Mouse (Mus musculus): Measurements from ENCODE around the gene Gga3. TPM values are rescaled to one million over a fixed set of nuclear protein-coding genes. Genes with fewer than 3 reads are reported as not detected.

The Gga3 gene
- polyA plus RNA-seq, 1 experiment from 2014 or later, result 36.5 TPM

DNA sequence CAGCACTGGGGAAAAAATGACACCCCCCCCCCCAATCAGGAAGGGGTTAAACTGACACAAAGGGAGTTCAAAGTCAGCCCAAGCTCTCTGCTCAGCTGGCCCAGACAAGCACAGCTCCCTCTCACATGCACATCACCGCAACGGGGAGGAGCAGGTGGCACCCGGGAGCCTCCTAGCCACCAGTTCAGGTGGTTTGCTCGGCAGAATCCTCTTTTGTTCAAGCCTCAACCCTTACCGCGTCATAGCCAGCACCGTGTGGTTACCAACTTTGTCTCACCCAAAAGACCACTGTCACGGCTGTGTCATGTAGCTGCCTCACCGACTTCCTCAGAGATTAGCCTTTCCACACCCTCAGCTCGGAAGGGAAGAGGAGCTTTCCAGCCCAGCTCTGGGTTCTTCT lies 39.4 kb upstream of the Gga3 start:
- Histone ChIP-seq H3K9me3 (ENCODE audit: control insufficient read depth, low read length) (no peaks in the 10 kb centered on the region), H3K4me2 (ENCODE audit: low read depth, low read length, severe bottlenecking) (no peak overlapping the region), H3K27me3 (ENCODE audit: control insufficient read depth, insufficient read depth, low read length) (no peaks in the 10 kb centered on the region), H3K4me3 (ENCODE audit: low read depth, low read length) (no peak overlapping the region), H3K27ac (ENCODE audit: low read depth, low read length) (no peak overlapping the region), H3K36me3 (ENCODE audit: control insufficient read depth, insufficient read depth, low read length) (no peaks in the 10 kb centered on the region; the same call in 1 of the 2 replicates), H3K4me1 (replicated peaks; ENCODE audit: control insufficient read depth, insufficient read depth, low read length) (no peaks in the 10 kb centered on the region), H3K9ac (ENCODE audit: low read length) (no peak overlapping the region)
- no peak for ATAC-seq (replicated peaks; ENCODE audit: low FRiP score)
- DNase-seq (ENCODE audit: low spot score), result no peak
- WGBS, result 80% methylated on average over 10 of the region's 10 CpGs

DNA sequence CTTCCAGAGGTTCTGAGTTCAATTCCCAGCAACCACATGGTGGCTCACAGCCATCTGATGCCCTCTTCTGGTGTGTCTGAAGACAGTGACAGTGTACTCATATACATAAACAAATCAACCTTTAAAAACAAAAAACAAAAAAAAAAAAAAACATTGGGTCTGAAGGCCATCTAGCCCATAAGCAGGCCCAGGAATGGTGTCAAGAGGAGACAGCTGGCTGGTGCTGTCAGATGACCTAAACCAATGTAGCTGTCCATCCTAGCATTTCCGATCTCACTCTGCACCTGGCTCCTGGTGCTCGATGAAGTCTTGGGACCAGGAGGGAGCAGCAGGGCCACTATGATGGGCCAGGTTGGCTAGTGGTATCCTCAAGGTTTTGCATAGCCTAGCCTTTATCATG lies 38.9 kb upstream of the Gga3 start:
- no peaks in the 10 kb centered on the region for H3K4me1 ChIP-seq (replicated peaks; ENCODE audit: control insufficient read depth, insufficient read depth, low read length)
- ATAC-seq (replicated peaks; ENCODE audit: low FRiP score) (no peak), DNase-seq (ENCODE audit: low spot score) (no peak)
- no peak overlapping the region for H3K4me2 ChIP-seq (ENCODE audit: low read depth, low read length, severe bottlenecking)
- H3K27ac ChIP-seq (ENCODE audit: low read depth, low read length), result no peak overlapping the region
- H3K27me3 ChIP-seq (ENCODE audit: control insufficient read depth, insufficient read depth, low read length), result no peaks in the 10 kb centered on the region
- H3K9me3 ChIP-seq (ENCODE audit: control insufficient read depth, low read length), result no peaks in the 10 kb centered on the region
- no peak overlapping the region for H3K9ac ChIP-seq (ENCODE audit: low read length)
- no peak overlapping the region for H3K4me3 ChIP-seq (ENCODE audit: low read depth, low read length)
- H3K36me3 ChIP-seq (ENCODE audit: control insufficient read depth, insufficient read depth, low read length), result no peaks in the 10 kb centered on the region; the same call in 1 of the 2 replicates
- WGBS, result 91% methylated on average over 2 of the region's 2 CpGs

GRCm38 (mm10) chr11:115641664-115642036 lies 37.8 kb upstream of the Gga3 start:
- WGBS, result 86% methylated on average over 4 of the region's 4 CpGs
- Histone ChIP-seq H3K4me2 (ENCODE audit: low read depth, low read length, severe bottlenecking) (no peak overlapping the region), H3K4me1 (replicated peaks; ENCODE audit: control insufficient read depth, insufficient read depth, low read length) (no peaks in the 10 kb centered on the region)

GRCm38 (mm10) chr11:115640978-115641663 lies 37.3 kb upstream of the Gga3 start:
- Histone ChIP-seq H3K27me3 (ENCODE audit: control insufficient read depth, insufficient read depth, low read length) (no peaks in the 10 kb centered on the region), H3K9me3 (ENCODE audit: control insufficient read depth, low read length) (no peaks in the 10 kb centered on the region), H3K27ac (ENCODE audit: low read depth, low read length) (no peak overlapping the region), H3K4me2 (ENCODE audit: low read depth, low read length, severe bottlenecking) (no peak overlapping the region), H3K4me3 (ENCODE audit: low read depth, low read length) (no peak overlapping the region), H3K9ac (ENCODE audit: low read length) (no peak overlapping the region), H3K36me3 (ENCODE audit: control insufficient read depth, insufficient read depth, low read length) (no peaks in the 10 kb centered on the region; the same call in 1 of the 2 replicates), H3K4me1 (replicated peaks; ENCODE audit: control insufficient read depth, insufficient read depth, low read length) (no peaks in the 10 kb centered on the region)
- no peak for ATAC-seq (replicated peaks; ENCODE audit: low FRiP score)
- WGBS, result 64% methylated on average over 14 of the region's 14 CpGs
- DNase-seq (ENCODE audit: low spot score), result no peak

More at GRCm38 (mm10) chr11:115641664-115642036, 37.8 kb upstream of the Gga3 start:
- DNase-seq (ENCODE audit: low spot score) (no peak), ATAC-seq (replicated peaks; ENCODE audit: low FRiP score) (no peak)
- no peak overlapping the region for H3K4me3 ChIP-seq (ENCODE audit: low read depth, low read length)
- H3K27me3 ChIP-seq (ENCODE audit: control insufficient read depth, insufficient read depth, low read length), result no peaks in the 10 kb centered on the region
- H3K9me3 ChIP-seq (ENCODE audit: control insufficient read depth, low read length), result no peaks in the 10 kb centered on the region
- no peaks in the 10 kb centered on the region; the same call in 1 of the 2 replicates for H3K36me3 ChIP-seq (ENCODE audit: control insufficient read depth, insufficient read depth, low read length)
- H3K9ac ChIP-seq (ENCODE audit: low read length), result no peak overlapping the region
- H3K27ac ChIP-seq (ENCODE audit: low read depth, low read length), result no peak overlapping the region

- H3K27ac ChIP-seq (ENCODE audit: low read depth, low read length), result no peak overlapping the region
- ATAC-seq (replicated peaks; ENCODE audit: low FRiP score) (no peak), DNase-seq (ENCODE audit: low spot score) (no peak)
- no peaks in the 10 kb centered on the region for H3K4me1 ChIP-seq (replicated peaks; ENCODE audit: control insufficient read depth, insufficient read depth, low read length)
- no peak overlapping the region for H3K4me3 ChIP-seq (ENCODE audit: low read depth, low read length)
- no peak overlapping the region for H3K9ac ChIP-seq (ENCODE audit: low read length)
- no peak overlapping the region for H3K4me2 ChIP-seq (ENCODE audit: low read depth, low read length, severe bottlenecking)
- H3K9me3 ChIP-seq (ENCODE audit: control insufficient read depth, low read length), result no peaks in the 10 kb centered on the region
- WGBS, result 88% methylated on average over 3 of the region's 4 CpGs
- H3K36me3 ChIP-seq (ENCODE audit: control insufficient read depth, insufficient read depth, low read length), result no peaks in the 10 kb centered on the region; the same call in 1 of the 2 replicates
- no peaks in the 10 kb centered on the region for H3K27me3 ChIP-seq (ENCODE audit: control insufficient read depth, insufficient read depth, low read length)
Measured at GRCm38 (mm10) chr11:115640311-115640828, 36.5 kb upstream of the Gga3 start.

GRCm38 (mm10) chr11:115639540-115639939 lies 35.7 kb upstream of the Gga3 start:
- Histone ChIP-seq H3K4me1 (replicated peaks; ENCODE audit: control insufficient read depth, insufficient read depth, low read length) (no peaks in the 10 kb centered on the region), H3K9ac (ENCODE audit: low read length) (no peak overlapping the region), H3K27ac (ENCODE audit: low read depth, low read length) (no peak overlapping the region), H3K4me2 (ENCODE audit: low read depth, low read length, severe bottlenecking) (no peak overlapping the region), H3K9me3 (ENCODE audit: control insufficient read depth, low read length) (no peaks in the 10 kb centered on the region), H3K27me3 (ENCODE audit: control insufficient read depth, insufficient read depth, low read length) (no peaks in the 10 kb centered on the region), H3K4me3 (ENCODE audit: low read depth, low read length) (no peak overlapping the region), H3K36me3 (ENCODE audit: control insufficient read depth, insufficient read depth, low read length) (no peaks in the 10 kb centered on the region; the same call in 1 of the 2 replicates)
- DNase-seq (ENCODE audit: low spot score) (no peak), ATAC-seq (replicated peaks; ENCODE audit: low FRiP score) (no peak)
- 95% methylated on average over 4 of the region's 4 CpGs for WGBS

DNA sequence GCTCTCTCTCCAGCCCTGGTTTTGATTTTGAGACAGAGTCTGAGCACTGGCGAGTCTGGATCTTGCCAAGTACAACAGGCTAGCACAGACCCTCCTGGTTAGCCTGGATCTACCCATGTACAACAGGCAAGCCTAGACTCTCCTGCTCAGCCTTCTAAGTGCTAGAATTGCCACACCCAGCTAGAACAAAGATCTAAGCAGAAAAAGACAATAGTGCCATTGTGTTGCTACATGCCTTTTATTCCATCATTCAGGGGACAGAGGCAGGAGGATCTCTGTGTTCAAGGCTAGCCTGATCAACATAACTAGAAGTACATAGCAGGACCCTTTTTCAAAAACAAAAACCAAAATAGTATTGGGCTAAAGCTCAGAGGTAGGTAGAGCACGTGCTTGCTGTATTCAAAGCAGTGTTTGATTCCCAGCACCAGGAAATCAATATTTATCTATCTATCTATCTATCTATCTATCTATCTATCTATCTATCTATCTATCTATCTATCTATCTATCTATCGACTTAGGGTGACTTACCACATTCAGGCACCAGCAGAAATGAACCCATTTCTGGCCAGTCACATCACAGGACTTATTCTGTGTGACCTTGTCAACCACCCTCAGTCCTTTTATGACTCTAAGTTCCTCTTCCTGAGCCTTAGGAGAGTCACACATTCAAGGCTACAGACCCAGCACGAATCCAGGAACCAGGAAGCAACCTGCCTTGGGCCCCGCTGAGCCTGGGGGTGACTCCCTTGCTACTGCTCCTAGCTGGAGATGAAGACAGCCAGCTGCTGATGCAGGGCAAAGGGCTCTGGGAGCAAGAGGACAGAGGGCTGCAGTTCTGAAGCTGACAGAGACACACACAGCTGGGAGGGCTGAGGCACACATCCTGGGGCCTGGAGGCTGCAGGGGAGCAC lies 34.9 kb upstream of the Gga3 start:
- Histone ChIP-seq H3K9me3 (ENCODE audit: control insufficient read depth, low read length) (no peaks in the 10 kb centered on the region), H3K9ac (ENCODE audit: low read length) (no peak overlapping the region), H3K4me1 (replicated peaks; ENCODE audit: control insufficient read depth, insufficient read depth, low read length) (no peaks in the 10 kb centered on the region), H3K4me2 (ENCODE audit: low read depth, low read length, severe bottlenecking) (no peak overlapping the region), H3K4me3 (ENCODE audit: low read depth, low read length) (no peak overlapping the region), H3K27ac (ENCODE audit: low read depth, low read length) (no peak overlapping the region), H3K36me3 (ENCODE audit: control insufficient read depth, insufficient read depth, low read length) (no peaks in the 10 kb centered on the region; the same call in 1 of the 2 replicates), H3K27me3 (ENCODE audit: control insufficient read depth, insufficient read depth, low read length) (no peaks in the 10 kb centered on the region)
- no peak for DNase-seq (ENCODE audit: low spot score)
- WGBS, result 82% methylated on average over 5 of the region's 5 CpGs
- ATAC-seq (replicated peaks; ENCODE audit: low FRiP score), result no peak

DNA sequence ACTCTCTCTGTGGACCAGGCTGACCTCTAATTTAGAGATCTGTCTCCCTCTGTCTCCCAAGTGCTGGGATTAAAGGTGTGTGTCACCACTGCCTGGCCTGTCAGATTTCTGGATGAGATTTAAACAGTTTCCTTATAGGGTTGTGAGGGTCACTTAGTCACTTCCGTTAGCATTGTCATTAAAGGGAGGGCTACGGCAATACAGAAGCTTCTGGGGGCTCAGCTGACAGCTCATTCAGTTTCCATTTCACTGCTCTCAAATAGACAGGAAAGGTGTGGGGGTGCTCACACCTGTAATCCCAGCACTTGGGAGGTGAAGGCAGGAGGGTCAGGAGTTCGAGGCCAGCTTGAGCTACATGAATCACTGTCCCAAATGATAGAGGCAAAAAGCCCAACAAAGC lies 33.1 kb upstream of the Gga3 start:
- Histone ChIP-seq H3K27ac (ENCODE audit: low read depth, low read length) (no peak overlapping the region), H3K9me3 (ENCODE audit: control insufficient read depth, low read length) (no peaks in the 10 kb centered on the region), H3K4me1 (replicated peaks; ENCODE audit: control insufficient read depth, insufficient read depth, low read length) (no peaks in the 10 kb centered on the region), H3K27me3 (ENCODE audit: control insufficient read depth, insufficient read depth, low read length) (no peaks in the 10 kb centered on the region), H3K4me2 (ENCODE audit: low read depth, low read length, severe bottlenecking) (no peak overlapping the region), H3K4me3 (ENCODE audit: low read depth, low read length) (no peak overlapping the region), H3K36me3 (ENCODE audit: control insufficient read depth, insufficient read depth, low read length) (no peaks in the 10 kb centered on the region), H3K9ac (ENCODE audit: low read length) (no peak overlapping the region)
- no peak for ATAC-seq (replicated peaks; ENCODE audit: low FRiP score)
- WGBS, result 89% methylated on average over 3 of the region's 3 CpGs
- DNase-seq (ENCODE audit: low spot score), result no peak

All from forebrain, embryonic 11.5 days (tissue).